Mouse (Mus musculus) bone marrow macrophage, adult 2 months (primary cell): ENCODE data around the gene Abracl.

Experiments used
- CTCF ChIP-seq: IDR thresholded peaks from 2 replicates; pipeline ENCODE4 v1.5.1; 2012; ENCODE audit warnings: low read depth, mild to moderate bottlenecking, low read length, moderate library complexity
- POLR2A ChIP-seq: IDR thresholded peaks from 2 replicates; pipeline ENCODE4 v1.6.1; 2012; ENCODE audit warnings: mild to moderate bottlenecking, low read depth, low read length, borderline replicate concordance

DNA sequence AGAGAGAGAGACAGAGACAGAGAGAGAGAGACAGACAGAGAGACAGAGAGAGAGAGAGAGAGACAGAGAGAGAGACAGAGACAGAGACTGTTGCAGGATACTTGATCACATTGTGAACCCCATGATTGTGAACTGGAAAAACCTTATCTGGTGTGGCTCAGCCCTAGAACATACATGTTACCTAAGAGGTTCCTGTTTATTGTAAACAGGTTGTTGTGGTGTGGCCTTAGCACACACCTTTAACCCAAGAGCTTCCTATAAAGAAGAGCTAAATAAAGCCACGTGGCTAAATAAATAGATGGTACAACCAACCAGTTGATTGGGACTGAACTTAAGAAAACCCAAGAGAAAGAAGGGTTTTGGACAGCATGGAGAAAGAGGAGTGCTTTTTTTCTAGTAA, 13.3 kb downstream of the Abracl start:
- TF ChIP-seq POLR2A, result no peak
- TF ChIP-seq CTCF, result no peak
